Mouse (Mus musculus) midbrain, embryonic 10.5 days (tissue): Measurements from ENCODE around the gene Olfr571. TPM values are rescaled to one million over a fixed set of nuclear protein-coding genes. Genes with fewer than 3 reads are reported as not detected.

Source experiments
- DNase-seq: peaks from one replicate; pipeline ENCODE4 v3.0.0-alpha.2; 2017; ENCODE audit warnings: low spot score
- H3K27ac ChIP-seq: fragments of 300-500 bp; sonication (generic); replicated peaks from 2 replicates; pipeline ENCODE4 v1.5.1; 2016; ENCODE audit warnings: mild to moderate bottlenecking
- H3K27me3 ChIP-seq: fragments of 300-500 bp; sonication (generic); 2 replicates; pipeline ENCODE4 v1.6.1; 2016; ENCODE audit warnings: low read depth, mild to moderate bottlenecking; ENCODE audit not compliant: poor library complexity, severe bottlenecking
- H3K36me3 ChIP-seq: fragments of 300-500 bp; sonication (generic); 2 replicates; pipeline ENCODE4 v1.6.1; 2016; ENCODE audit warnings: mild to moderate bottlenecking, moderate library complexity
- H3K4me1 ChIP-seq: fragments of 300-500 bp; sonication (generic); 2 replicates; pipeline ENCODE4 v1.6.1; 2016
- H3K4me3 ChIP-seq: fragments of 300-500 bp; sonication (generic); 2 replicates; pipeline ENCODE4 v1.5.1; 2016; ENCODE audit warnings: mild to moderate bottlenecking, moderate library complexity
- H3K9me3 ChIP-seq: fragments of 300-500 bp; sonication (generic); replicated peaks from 2 replicates; pipeline ENCODE4 v1.6.1; 2016; ENCODE audit warnings: mild to moderate bottlenecking
- WGBS: fragments of 180-500 bp; shearing (Covaris S2); methylation state at CpG from one replicate; pipeline ENCODE4 v1.1.7; 2016; 5-methylcytosine and 5-hydroxymethylcytosine counted together
- polyA plus RNA-seq: library from polyadenylated mRNA; unstranded; fragments of >200 nt; fragmentation: Nextera tagmentation; extraction: Ambion mirVana; gene quantifications from 2 replicates; pipeline ENCODE4 v1.2.1, GENCODE M21; 2016

Olfr571 gene
- polyA plus RNA-seq, 1 experiment from 2014 or later, result not detected

- no peak within 1 kb of the TSS for H3K27ac ChIP-seq
- no peak within 1 kb of the TSS for H3K4me3 ChIP-seq
- no peaks in the 10 kb centered on the region for H3K36me3 ChIP-seq
- WGBS, result 85% methylated on average over 3 of the region's 3 CpGs
- H3K9me3 ChIP-seq, result no peaks in the 10 kb centered on the region
- DNase-seq, result no peak
- no peaks in the 10 kb centered on the region for H3K27me3 ChIP-seq
- no peaks in the 10 kb centered on the region for H3K4me1 ChIP-seq
Observed at GRCm38 (mm10) chr7:102890782-102891181, 26.6 kb downstream of the Olfr571 start, which contains the start of gene Olfr569. Olfr569 (minus strand) TSS chr7:102890882.

- DNase-seq, result no peak
- Histone ChIP-seq H3K27me3 (no peaks in the 10 kb centered on the region), H3K9me3 (no peaks in the 10 kb centered on the region), H3K4me3 (no peak within 1 kb of the TSS), H3K36me3 (no peaks in the 10 kb centered on the region), H3K27ac (no peak within 1 kb of the TSS), H3K4me1 (no peaks in the 10 kb centered on the region)
Observed at GRCm38 (mm10) chr7:102876822-102877221, 40.5 kb downstream of the Olfr571 start, which contains the start of gene Olfr568. Olfr568 (plus strand) TSS chr7:102877122.

GRCm38 (mm10) chr7:102858665-102859064 lies 58.7 kb downstream of the Olfr571 start, which contains the start of gene Olfr566:
Olfr566 (minus strand) TSS chr7:102858765.
- DNase-seq, result no peak
- no peak within 1 kb of the TSS for H3K27ac ChIP-seq

GRCm38 (mm10) chr7:102855807-102856206 lies 61.5 kb downstream of the Olfr571 start:
- Histone ChIP-seq H3K4me1 (no peaks in the 10 kb centered on the region), H3K9me3 (no peaks in the 10 kb centered on the region)
- DNase-seq, result no peak

More at GRCm38 (mm10) chr7:102858665-102859064, 58.7 kb downstream of the Olfr571 start, which contains the start of gene Olfr566:
- Histone ChIP-seq H3K27me3 (no peaks in the 10 kb centered on the region), H3K36me3 (no peaks in the 10 kb centered on the region), H3K4me1 (no peaks in the 10 kb centered on the region), H3K9me3 (no peaks in the 10 kb centered on the region), H3K4me3 (no peak within 1 kb of the TSS)
- WGBS, result 84% methylated on average over 1 of the region's 1 CpGs

More at GRCm38 (mm10) chr7:102855807-102856206, 61.5 kb downstream of the Olfr571 start:
- Histone ChIP-seq H3K27ac (no peak overlapping the region), H3K27me3 (no peaks in the 10 kb centered on the region), H3K4me3 (no peak overlapping the region), H3K36me3 (no peaks in the 10 kb centered on the region)

Other genes with a start within 250 kb of the Olfr571 start
- 10.1 and 11.8 TPM in 2 replicates for gene Trim68, start 230.2 kb downstream of the Olfr571 start, polyA plus RNA-seq
- not detected in 2 replicates for gene Olfr557, start 221.6 kb downstream of the Olfr571 start, polyA plus RNA-seq
- 0.04 TPM in 1 of 2 replicates, not detected in the other for gene Olfr558, start 215.3 kb downstream of the Olfr571 start, polyA plus RNA-seq
- not detected in 2 replicates for gene Olfr33, start 198.5 kb downstream of the Olfr571 start, polyA plus RNA-seq
- not detected in 2 replicates for gene Olfr559, start 190.0 kb downstream of the Olfr571 start, polyA plus RNA-seq
- gene Olfr560, start 158.2 kb downstream of the Olfr571 start, polyA plus RNA-seq, result not detected in 2 replicates
- not detected in 2 replicates for gene Olfr78, start 158.1 kb downstream of the Olfr571 start, polyA plus RNA-seq
- gene Olfr561, start 146.3 kb downstream of the Olfr571 start, polyA plus RNA-seq, result not detected in 2 replicates
- gene Olfr564, start 114.1 kb downstream of the Olfr571 start, polyA plus RNA-seq, result not detected in 2 replicates
- gene Olfr566, start 58.8 kb downstream of the Olfr571 start, polyA plus RNA-seq, result not detected in 2 replicates
- not detected in 2 replicates for gene Olfr568, start 40.4 kb downstream of the Olfr571 start, polyA plus RNA-seq
- not detected in 2 replicates for gene Olfr569, start 26.7 kb downstream of the Olfr571 start, polyA plus RNA-seq
- gene Olfr570, start 23.0 kb downstream of the Olfr571 start, polyA plus RNA-seq, result not detected in 2 replicates
- gene Olfr572, start 6.9 kb upstream of the Olfr571 start, polyA plus RNA-seq, result not detected in 2 replicates
- not detected in 2 replicates for gene Olfr573-ps1, start 25.0 kb upstream of the Olfr571 start, polyA plus RNA-seq
- not detected in 2 replicates for gene Olfr574, start 30.9 kb upstream of the Olfr571 start, polyA plus RNA-seq
- not detected in 2 replicates for gene Olfr575, start 41.2 kb upstream of the Olfr571 start, polyA plus RNA-seq
- not detected in 2 replicates for gene Olfr576, start 45.1 kb upstream of the Olfr571 start, polyA plus RNA-seq
- not detected in 2 replicates for gene Olfr577, start 58.4 kb upstream of the Olfr571 start, polyA plus RNA-seq
- gene Olfr578, start 71.8 kb upstream of the Olfr571 start, polyA plus RNA-seq, result not detected in 2 replicates
- gene Olfr582, start 120.5 kb upstream of the Olfr571 start, polyA plus RNA-seq, result not detected in 2 replicates
- gene Olfr583, start 133.8 kb upstream of the Olfr571 start, polyA plus RNA-seq, result not detected in 2 replicates
- gene Olfr584, start 164.3 kb upstream of the Olfr571 start, polyA plus RNA-seq, result not detected in 2 replicates
- not detected in 2 replicates for gene Olfr585, start 180.2 kb upstream of the Olfr571 start, polyA plus RNA-seq
- not detected in 2 replicates for gene Olfr586, start 208.1 kb upstream of the Olfr571 start, polyA plus RNA-seq
- gene Olfr588-ps1, start 223.3 kb upstream of the Olfr571 start, polyA plus RNA-seq, result not detected in 2 replicates
- not detected in 2 replicates for gene Olfr589, start 238.8 kb upstream of the Olfr571 start, polyA plus RNA-seq